Mouse (Mus musculus) heart, embryonic 14.5 days (tissue): ENCODE results near the gene Prps2. TPM values are rescaled to one million over a fixed set of nuclear protein-coding genes. Genes with fewer than 3 reads are reported as not detected.
"Not testable (repeated sequence)": the region's sequence is repeated elsewhere in the genome, so short reads cannot be mapped to it uniquely, and the experiment has no call there.

Source experiments
- ATAC-seq: fragments of 200-750 bp; cut with Nextera tagmentation; 2 replicates; pipeline ENCODE4 v1.8.0; 2017; ENCODE audit warnings: low read depth, moderate TSS enrichment; ENCODE audit not compliant: insufficient number of reproducible peaks, insufficient read depth, low FRiP score
- H3K27ac ChIP-seq, 2 experiments: fragments of 200-500 bp in 1 of 2; fragments of 300-500 bp in 1 of 2; sonication (generic) in 1 of 2; replicated peaks in 1 of 2; 2 replicates each; pipeline ENCODE4 v1.5.1; 2012 to 2014; ENCODE audit warnings: low read depth in 2 of 2, low read length in 2 of 2, control low read depth in 1 of 2, mild to moderate bottlenecking in 1 of 2, mixed read lengths in 1 of 2; ENCODE audit not compliant: control insufficient read depth in 1 of 2, insufficient read depth in 1 of 2
- H3K27me3 ChIP-seq: fragments of 300-500 bp; sonication (generic); 2 replicates; pipeline ENCODE4 v1.6.1; 2014; ENCODE audit warnings: mild to moderate bottlenecking, low read length, control low read depth; ENCODE audit not compliant: control insufficient read depth, insufficient read depth
- H3K36me3 ChIP-seq: fragments of 300-500 bp; sonication (generic); 2 replicates; pipeline ENCODE4 v1.6.1; 2014; ENCODE audit warnings: mild to moderate bottlenecking, control low read depth, low read length, mixed read lengths; ENCODE audit not compliant: control insufficient read depth, insufficient read depth
- H3K4me1 ChIP-seq, 2 experiments: fragments of 200-500 bp in 1 of 2; fragments of 300-500 bp in 1 of 2; sonication (generic) in 1 of 2; 2 replicates each; pipeline ENCODE4 v1.6.1; 2012 to 2014; ENCODE audit warnings: low read length in 2 of 2, control low read depth in 1 of 2, mixed read lengths in 1 of 2; ENCODE audit not compliant: control insufficient read depth in 2 of 2, insufficient read depth in 2 of 2
- H3K4me2 ChIP-seq: fragments of 300-500 bp; sonication (generic); 2 replicates; pipeline ENCODE4 v1.6.1; 2014; ENCODE audit warnings: mild to moderate bottlenecking, low read length
- H3K4me3 ChIP-seq, 2 experiments: fragments of 200-500 bp in 1 of 2; fragments of 300-500 bp in 1 of 2; sonication (generic) in 1 of 2; 2 replicates each; pipeline ENCODE4 v1.5.1; 2012 to 2014; ENCODE audit warnings: low read length in 2 of 2, mild to moderate bottlenecking in 2 of 2, control low read depth in 1 of 2, low read depth in 1 of 2, moderate library complexity in 1 of 2; ENCODE audit not compliant: control insufficient read depth in 1 of 2, insufficient read depth in 1 of 2
- H3K9ac ChIP-seq: fragments of 300-500 bp; sonication (generic); 2 replicates; pipeline ENCODE4 v1.6.1; 2014; ENCODE audit warnings: mild to moderate bottlenecking, low read length
- H3K9me3 ChIP-seq: fragments of 300-500 bp; sonication (generic); 2 replicates; pipeline ENCODE4 v1.6.1; 2016; ENCODE audit warnings: low read length, control low read depth; ENCODE audit not compliant: control insufficient read depth
- whole genome bisulfite sequencing: fragments of 180-500 bp; shearing (Covaris S2); extraction: QIAGEN DNeasy Blood & Tissue Kit; methylation state at CpG from one replicate; pipeline ENCODE4 v1.1.7; 2014; 5-methylcytosine and 5-hydroxymethylcytosine counted together
- polyA plus RNA-seq: library from polyadenylated mRNA; unstranded; fragments of >200 nt; fragmentation: Nextera tagmentation; extraction: Ambion mirVana; gene quantifications from 2 replicates; pipeline ENCODE4 v1.2.1, GENCODE M21; 2014

The Prps2 gene
- polyA plus RNA-seq, 1 experiment from 2014 or later, result 48.8 TPM

DNA sequence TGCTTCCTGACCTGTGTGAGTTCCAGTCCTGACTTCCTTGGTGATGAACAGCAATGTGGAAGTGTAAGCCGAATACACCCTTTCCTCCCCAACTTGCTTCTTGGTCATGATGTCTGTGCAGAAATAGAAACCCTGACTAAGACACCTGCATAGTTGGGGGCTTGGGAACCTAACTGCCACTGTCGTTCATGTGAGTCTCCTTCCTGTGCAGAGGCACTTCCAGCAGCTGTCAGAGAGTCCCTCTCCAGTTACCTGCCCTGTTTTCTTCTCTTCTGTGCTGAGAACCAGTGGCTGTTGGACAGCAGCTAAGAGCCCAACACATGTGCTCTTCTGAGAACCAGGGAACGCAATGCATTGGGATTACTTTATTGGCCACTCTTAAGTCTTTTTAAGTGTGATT lies 21.3 kb downstream of the Prps2 start:
- not testable (repeated sequence) for H3K27me3 ChIP-seq, ATAC-seq, H3K27ac ChIP-seq, H3K9ac ChIP-seq, H3K4me3 ChIP-seq, H3K4me2 ChIP-seq, H3K4me1 ChIP-seq, H3K9me3 ChIP-seq
- peaks cover 23% of the 10 kb centered on the region; the same call in 1 of the 2 replicates for H3K36me3 ChIP-seq
- 82% methylated on average over 3 of the region's 3 CpGs for WGBS

DNA sequence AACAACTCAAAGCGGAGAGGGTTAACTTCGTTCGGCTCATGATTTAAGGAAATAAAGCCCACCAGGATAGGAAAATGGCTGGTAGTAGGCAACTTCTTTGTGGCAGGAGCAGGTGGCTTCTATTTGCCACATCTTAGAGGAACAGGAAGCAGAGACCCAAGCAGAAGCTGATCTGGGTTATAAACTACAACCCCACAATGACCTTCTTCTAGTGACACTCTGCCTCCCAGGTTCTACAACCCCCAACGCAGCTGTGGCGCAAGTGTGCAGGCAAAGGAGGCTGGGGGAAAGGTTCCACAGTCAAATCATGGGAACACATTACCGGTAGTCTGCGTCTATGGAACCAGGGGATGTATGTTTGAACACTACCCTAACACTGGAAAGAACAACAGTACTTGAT lies 22.8 kb downstream of the Prps2 start:
- Histone ChIP-seq H3K27ac (no peak overlapping the region), H3K4me2 (no peak overlapping the region), H3K9ac (no peak overlapping the region), H3K9me3 (no peaks in the 10 kb centered on the region), H3K4me1 (no peaks in the 10 kb centered on the region), H3K36me3 (peaks cover 23% of the 10 kb centered on the region; the same call in 1 of the 2 replicates), H3K4me3 (no peak overlapping the region), H3K27me3 (peaks cover 5% of the 10 kb centered on the region; the same call in 1 of the 2 replicates)
- 85% methylated on average over 7 of the region's 7 CpGs for WGBS
- ATAC-seq, result no peak

DNA sequence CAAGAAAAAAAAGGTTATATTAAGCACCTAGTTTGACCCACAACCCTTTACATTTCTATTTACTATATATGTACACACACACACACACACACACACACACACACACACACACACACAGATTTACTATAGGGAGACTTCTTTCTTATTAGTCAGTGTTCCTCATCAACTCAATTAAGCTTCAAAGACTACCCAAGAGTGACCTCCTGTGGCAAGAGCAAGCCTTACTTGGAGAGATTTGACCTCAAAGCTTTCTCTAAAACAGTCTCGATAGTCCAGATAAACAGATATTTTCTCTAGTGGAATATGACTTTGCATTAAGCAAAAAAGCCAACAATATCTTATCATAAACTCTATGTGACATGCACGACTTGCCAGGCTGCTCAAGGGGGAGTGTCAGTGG lies 25.1 kb downstream of the Prps2 start:
- 48% methylated on average over 2 of the region's 2 CpGs for WGBS
- H3K9ac ChIP-seq, result no peak overlapping the region
- ATAC-seq, result no peak
- peaks cover 5% of the 10 kb centered on the region; the same call in 1 of the 2 replicates for H3K27me3 ChIP-seq
- no peak overlapping the region for H3K27ac ChIP-seq
- no peaks in the 10 kb centered on the region for H3K9me3 ChIP-seq
- no peaks in the 10 kb centered on the region for H3K4me1 ChIP-seq
- no peak overlapping the region for H3K4me3 ChIP-seq
- peaks cover 16% of the 10 kb centered on the region; the same call in 1 of the 2 replicates for H3K36me3 ChIP-seq
- no peak overlapping the region for H3K4me2 ChIP-seq

DNA sequence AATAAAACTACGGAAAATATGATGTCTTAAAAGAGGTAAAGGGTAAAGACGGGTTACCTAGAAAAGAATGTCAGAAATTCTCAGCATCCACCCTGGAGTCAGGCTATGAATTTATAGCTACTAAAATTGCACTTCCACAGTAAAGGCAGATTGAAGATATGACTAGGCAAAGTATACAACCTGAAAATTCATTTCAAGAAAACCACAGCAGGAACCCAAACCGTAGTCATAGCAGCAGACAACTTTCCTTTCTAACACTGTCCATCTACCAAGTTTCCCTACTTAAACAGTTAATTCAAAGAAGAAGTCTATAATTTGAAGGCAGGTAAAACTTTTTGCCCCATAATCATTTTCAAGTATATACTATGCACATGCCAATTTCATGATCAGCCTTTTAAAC lies 26.6 kb downstream of the Prps2 start:
- no peak overlapping the region for H3K27ac ChIP-seq
- no peak overlapping the region for H3K4me2 ChIP-seq
- WGBS, result 81% methylated on average over 3 of the region's 3 CpGs
- H3K27me3 ChIP-seq, result peaks cover 5% of the 10 kb centered on the region; the same call in 1 of the 2 replicates
- no peak for ATAC-seq
- H3K9ac ChIP-seq, result no peak overlapping the region
- H3K36me3 ChIP-seq, result 0 out of 2 replicates have a peak, but pooled peaks cover 3% of the 10 kb centered on the region
- H3K4me1 ChIP-seq, result no peaks in the 10 kb centered on the region
- no peak overlapping the region for H3K4me3 ChIP-seq
- H3K9me3 ChIP-seq, result no peaks in the 10 kb centered on the region

DNA sequence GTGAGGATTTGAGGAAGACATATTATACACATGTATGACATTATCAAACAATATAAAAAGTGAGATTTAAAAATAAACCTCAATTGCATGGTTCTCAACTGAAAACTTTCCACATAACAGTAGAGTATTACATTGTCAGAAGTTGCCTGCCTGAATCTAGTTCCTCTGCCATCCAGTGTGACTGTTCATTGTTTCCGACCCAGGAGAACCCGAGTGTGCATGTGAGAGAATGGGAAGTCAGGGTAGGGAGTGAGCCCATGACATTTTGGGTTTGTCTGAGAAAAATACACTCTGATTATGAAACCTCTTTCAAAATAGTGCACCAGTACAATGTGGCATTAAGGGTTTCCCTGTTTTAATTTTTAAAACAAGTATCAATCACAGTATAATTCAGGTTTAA lies 28.9 kb downstream of the Prps2 start:
- Histone ChIP-seq H3K36me3 (peaks cover 12% of the 10 kb centered on the region; the same call in 1 of the 2 replicates), H3K27me3 (peaks cover 5% of the 10 kb centered on the region; the same call in 1 of the 2 replicates), H3K4me2 (no peak overlapping the region), H3K9me3 (no peaks in the 10 kb centered on the region), H3K9ac (no peak overlapping the region), H3K27ac (no peak overlapping the region), H3K4me3 (no peak overlapping the region), H3K4me1 (no peaks in the 10 kb centered on the region)
- 76% methylated on average over 2 of the region's 2 CpGs for WGBS
- ATAC-seq, result no peak

DNA sequence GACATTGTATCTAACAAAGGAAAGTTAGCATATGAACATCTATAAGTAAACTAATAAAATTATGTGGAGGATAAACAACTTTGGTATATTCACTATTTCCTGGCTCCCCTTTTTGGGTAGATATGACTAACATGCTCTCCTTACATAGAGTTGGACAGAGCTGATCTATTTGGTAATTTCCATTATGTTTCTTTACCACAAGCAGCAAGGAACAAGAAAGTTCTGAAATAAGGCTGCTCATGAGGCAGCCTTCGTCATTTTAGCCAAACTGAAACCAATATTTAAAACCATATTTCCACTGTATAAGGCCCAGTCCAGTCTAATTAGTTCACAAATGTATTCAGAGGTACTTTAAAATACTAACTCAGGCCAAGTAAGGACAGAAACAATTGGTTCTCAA lies 36.1 kb downstream of the Prps2 start:
- H3K27ac ChIP-seq, result no peak overlapping the region
- no peak overlapping the region for H3K4me2 ChIP-seq
- H3K4me1 ChIP-seq, result no peaks in the 10 kb centered on the region
- H3K4me3 ChIP-seq, result no peak overlapping the region
- no peaks in the 10 kb centered on the region for H3K27me3 ChIP-seq
- ATAC-seq, result no peak
- no peaks in the 10 kb centered on the region for H3K9me3 ChIP-seq
- H3K9ac ChIP-seq, result no peak overlapping the region
- 68% methylated on average over 1 of the region's 1 CpGs for WGBS
- peaks cover 12% of the 10 kb centered on the region; the same call in 1 of the 2 replicates for H3K36me3 ChIP-seq

DNA sequence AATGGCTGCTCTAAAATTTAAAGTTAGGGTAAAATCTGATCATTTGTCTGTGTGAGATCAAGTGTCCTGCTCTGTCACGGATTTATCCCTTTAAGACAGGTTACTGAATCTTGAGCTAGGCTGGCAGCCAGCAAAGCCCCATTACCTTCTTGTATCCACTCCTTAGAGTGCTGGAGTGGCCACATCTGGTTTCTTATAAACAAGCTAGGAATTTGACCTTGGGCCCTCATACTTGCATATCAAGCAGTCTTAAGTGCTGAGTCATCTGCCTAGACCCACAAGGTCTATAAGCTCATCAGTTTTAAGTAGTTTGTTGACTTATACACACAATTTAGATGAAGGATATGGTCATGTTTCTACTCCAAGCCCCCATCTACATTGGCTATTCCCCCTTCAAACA lies 38.2 kb downstream of the Prps2 start:
- Histone ChIP-seq H3K27ac (no peak overlapping the region), H3K4me2 (no peak overlapping the region), H3K27me3 (no peaks in the 10 kb centered on the region), H3K9ac (no peak overlapping the region), H3K4me1 (no peaks in the 10 kb centered on the region), H3K4me3 (no peak overlapping the region), H3K9me3 (no peaks in the 10 kb centered on the region), H3K36me3 (peaks cover 1% of the 10 kb centered on the region; the same call in 1 of the 2 replicates)
- no peak for ATAC-seq
- 83% methylated on average over 1 of the region's 1 CpGs for WGBS

DNA sequence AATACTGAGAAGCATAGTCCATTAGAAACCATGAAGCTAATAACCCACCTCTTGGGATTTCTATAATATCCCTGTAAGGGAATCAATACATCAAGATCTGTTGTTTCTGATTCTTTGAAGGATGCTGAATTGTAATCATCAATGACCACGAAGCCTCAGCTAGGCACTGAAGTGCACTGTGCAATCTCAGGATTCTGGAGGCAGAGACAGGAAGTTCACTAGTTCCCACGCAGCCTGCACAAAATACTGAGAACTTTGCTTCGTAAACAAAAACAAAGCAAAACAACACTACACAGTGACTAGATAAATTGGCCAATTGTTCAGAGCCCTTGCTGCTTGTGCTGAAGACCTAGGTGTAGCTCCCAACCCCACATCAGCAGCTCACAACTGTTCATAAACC lies 40.7 kb downstream of the Prps2 start:
- no peak overlapping the region for H3K9ac ChIP-seq
- H3K27ac ChIP-seq, result no peak overlapping the region
- no peaks in the 10 kb centered on the region for H3K4me1 ChIP-seq
- no peaks in the 10 kb centered on the region for H3K27me3 ChIP-seq
- no peaks in the 10 kb centered on the region for H3K36me3 ChIP-seq
- ATAC-seq, result no peak
- no peaks in the 10 kb centered on the region for H3K9me3 ChIP-seq
- no peak overlapping the region for H3K4me2 ChIP-seq
- WGBS, result 66% methylated on average over 3 of the region's 3 CpGs
- H3K4me3 ChIP-seq, result no peak overlapping the region
